Mouse (Mus musculus): Measurements from ENCODE around the gene Rims4. TPM values are rescaled to one million over a fixed set of nuclear protein-coding genes. Genes with fewer than 3 reads are reported as not detected.

Rims4 gene
- polyA plus RNA-seq, 1 experiment from 2014 or later = not detected

- TF ChIP-seq CTCF (IDR thresholded peaks at IDR 0.05) = no peak
- in situ Hi-C loops (cut with MboI; ENCODE audit: low pct_unique_long_range_greater_than_20kb) = no loop called here
- DNase-seq (ENCODE audit: low read depth, low spot score) = no peak
- CTCF ChIA-PET = interaction anchor here (1.2 to 8.0 kb wide), 3 partner anchors 12 to 39 kb away, joined by 6 to 69 read pairs (median 36); no protein-coding TSS in a partner anchor
- POLR2A ChIA-PET = interaction anchor here (0.6 to 2.3 kb wide), 4 partner anchors 11 to 294 kb away, joined by 3 to 7 read pairs (median 4); no protein-coding TSS in a partner anchor
- ATAC-seq = no peak
- no peaks in the 10 kb centered on the region for H3K27me3 ChIP-seq
Measured at GRCm38 (mm10) chr2:163825861-163826260, 92.6 kb downstream of the Rims4 start.

- in situ Hi-C loops (cut with MboI; ENCODE audit: low pct_unique_long_range_greater_than_20kb) = no loop called here
- no peak for TF ChIP-seq CTCF (IDR thresholded peaks at IDR 0.05)
- ChIA-PET CTCF (interaction anchor here (1.1 to 8.0 kb wide), 8 partner anchors 8 to 41 kb away, joined by 3 to 69 read pairs (median 4); no protein-coding TSS in a partner anchor), POLR2A (interaction anchor here (0.9 to 1.7 kb wide), 5 partner anchors 11 to 37 kb away, joined by 3 to 11 read pairs (median 3); no protein-coding TSS in a partner anchor)
- DNase-seq (ENCODE audit: low read depth, low spot score) (no peak), ATAC-seq (no peak)
- no peaks in the 10 kb centered on the region for H3K27me3 ChIP-seq
Measured at GRCm38 (mm10) chr2:163823771-163824170, 94.7 kb downstream of the Rims4 start.

GRCm38 (mm10) chr2:163823248-163823647 lies 95.2 kb downstream of the Rims4 start:
- ATAC-seq (no peak), DNase-seq (ENCODE audit: low read depth, low spot score) (no peak)
- POLR2A ChIA-PET = interaction anchor here (1.0 to 1.7 kb wide), 7 partner anchors 10 to 35 kb away, joined by 3 to 11 read pairs (median 4); no protein-coding TSS in a partner anchor
- CTCF ChIA-PET = interaction anchor here (1.0 to 8.0 kb wide), 10 partner anchors 8 to 145 kb away, joined by 3 to 69 read pairs (median 4); no protein-coding TSS in a partner anchor
- no peaks in the 10 kb centered on the region for H3K27me3 ChIP-seq
- in situ Hi-C loops (cut with MboI; ENCODE audit: low pct_unique_long_range_greater_than_20kb) = no loop called here
- no peak for TF ChIP-seq CTCF (IDR thresholded peaks at IDR 0.05)

- CTCF ChIA-PET = interaction anchor here (0.8 to 8.0 kb wide), 4 partner anchors 16 to 33 kb away, joined by 3 to 69 read pairs (median 8); no protein-coding TSS in a partner anchor
- in situ Hi-C loops (cut with MboI; ENCODE audit: low pct_unique_long_range_greater_than_20kb) = no loop called here
- no peak for DNase-seq (ENCODE audit: low read depth, low spot score)
Measured at GRCm38 (mm10) chr2:163820607-163821006, 97.9 kb downstream of the Rims4 start, which contains the start of gene Ccn5. Gene Ccn5 (plus strand): TSS chr2:163820861.

GRCm38 (mm10) chr2:163814739-163815465 lies 103.6 kb downstream of the Rims4 start:
- peak; percentile 83 for ATAC-seq
- TF ChIP-seq CTCF (IDR thresholded peaks at IDR 0.05) = no peak
- in situ Hi-C loops (cut with MboI; ENCODE audit: low pct_unique_long_range_greater_than_20kb) = no loop called here
- peak; percentile 93 for DNase-seq (ENCODE audit: low read depth, low spot score)
- POLR2A ChIA-PET = interaction anchor here (0.9 to 1.4 kb wide), 3 partner anchors 7 to 13 kb away, joined by 3 to 7 read pairs (median 3); no protein-coding TSS in a partner anchor
- H3K27me3 ChIP-seq = no peaks in the 10 kb centered on the region
- CTCF ChIA-PET = interaction anchor here (0.9 to 4.3 kb wide), 5 partner anchors 8 to 28 kb away, joined by 3 to 25 read pairs (median 4); no protein-coding TSS in a partner anchor

More at GRCm38 (mm10) chr2:163820607-163821006, 97.9 kb downstream of the Rims4 start, which contains the start of gene Ccn5:
- no peaks in the 10 kb centered on the region for H3K27me3 ChIP-seq
- POLR2A ChIA-PET = interaction anchor here (0.7 to 1.4 kb wide), 2 partner anchors 8 to 24 kb away, joined by 3 to 8 read pairs; no protein-coding TSS in a partner anchor
- peak; percentile 85 for ATAC-seq
- TF ChIP-seq CTCF (IDR thresholded peaks at IDR 0.05) = no peak

- no peaks in the 10 kb centered on the region for H3K27me3 ChIP-seq
- TF ChIP-seq CTCF (IDR thresholded peaks at IDR 0.05) = no peak
- in situ Hi-C loops (cut with MboI; ENCODE audit: low pct_unique_long_range_greater_than_20kb) = no loop called here
- no peak for DNase-seq (ENCODE audit: low read depth, low spot score)
- ATAC-seq = no peak
- POLR2A ChIA-PET = interaction anchor here (0.9 to 2.7 kb wide), 3 partner anchors 8 to 11 kb away, joined by 8 to 11 read pairs (median 11); partner anchors contain the start of gene Ccn5
- CTCF ChIA-PET = interaction anchor here (1.1 to 4.3 kb wide), 4 partner anchors 10 to 25 kb away, joined by 3 to 25 read pairs (median 3); no protein-coding TSS in a partner anchor
Measured at GRCm38 (mm10) chr2:163813077-163813476, 105.4 kb downstream of the Rims4 start.

Other genes with a start within 250 kb of the Rims4 start
- gene Ada, start 168.4 kb downstream of the Rims4 start, polyA plus RNA-seq (2021) = 4.0 TPM
- gene Ccn5, start 97.8 kb downstream of the Rims4 start, polyA plus RNA-seq (2021) = 143 TPM
- not detected for gene Kcnk15, start 65.0 kb downstream of the Rims4 start, polyA plus RNA-seq (2021)
- gene Ywhab, start 76.3 kb upstream of the Rims4 start, polyA plus RNA-seq (2021) = 219 TPM
- 0.60 TPM for gene Pabpc1l, start 106.8 kb upstream of the Rims4 start, polyA plus RNA-seq (2021)
- gene Stk4, start 151.6 kb upstream of the Rims4 start, polyA plus RNA-seq (2021) = 28.8 TPM
- gene Tomm34, start 152.5 kb upstream of the Rims4 start, polyA plus RNA-seq (2021) = 58.3 TPM

Measured in Patski (cell line).